Mouse (Mus musculus) urinary bladder, adult 2 months (tissue): ENCODE measurements at regions not wholly inside any gene's neighbourhood (a gene's known extent, or its start where the extent isn't known, plus 50 kb on each side); places are given as distances from the start of the nearest gene placed in this dataset.

Experiments
- DNase-seq: peaks from one replicate; pipeline ENCODE4 v3.0.0; 2022; ENCODE audit warnings: low spot score

DNA sequence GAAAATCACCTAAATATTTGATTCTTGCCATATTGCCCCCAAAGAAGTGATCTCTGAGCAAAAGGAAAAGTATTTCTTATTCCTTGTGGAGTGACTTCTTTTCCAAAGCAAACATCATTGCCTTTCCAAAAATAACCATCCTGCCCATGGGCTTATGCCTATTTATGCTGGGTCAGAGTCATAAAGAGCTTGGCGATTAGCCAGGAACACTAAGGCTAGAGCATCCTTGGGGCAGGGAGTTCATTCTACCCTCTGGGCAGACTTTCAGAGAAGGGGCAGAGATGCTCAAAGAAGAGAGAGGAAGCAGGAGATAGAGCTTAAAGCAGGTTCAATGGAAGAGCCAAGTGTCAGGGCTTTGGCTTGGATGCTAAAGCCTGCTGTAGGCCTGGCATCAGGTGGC lies 203.1 kb upstream of the Gmds start:
- DNase-seq: no peak

DNA sequence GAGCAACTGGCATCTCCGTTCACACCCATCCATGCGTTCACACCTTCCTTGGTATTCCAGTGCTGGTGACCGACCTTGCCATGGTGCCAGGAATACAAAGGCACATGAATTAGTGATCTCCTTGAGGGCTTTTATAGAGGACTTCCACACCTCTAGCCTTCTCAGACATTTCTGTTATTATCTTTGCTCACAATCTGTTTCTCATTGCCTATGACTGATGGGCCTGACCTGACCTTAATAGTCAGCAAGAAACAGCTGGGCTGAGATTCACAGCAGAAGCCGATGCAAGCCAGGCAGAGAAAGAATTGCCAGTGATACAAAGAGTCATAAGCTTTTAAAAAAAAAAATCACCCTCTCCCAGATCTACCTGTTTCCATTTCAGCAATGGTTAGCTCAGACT lies 197.7 kb upstream of the Gmds start:
- no peak for DNase-seq

GRCm38 (mm10) chr13:32535602-32536001 lies 197.1 kb upstream of the Gmds start:
- DNase-seq: no peak

DNA sequence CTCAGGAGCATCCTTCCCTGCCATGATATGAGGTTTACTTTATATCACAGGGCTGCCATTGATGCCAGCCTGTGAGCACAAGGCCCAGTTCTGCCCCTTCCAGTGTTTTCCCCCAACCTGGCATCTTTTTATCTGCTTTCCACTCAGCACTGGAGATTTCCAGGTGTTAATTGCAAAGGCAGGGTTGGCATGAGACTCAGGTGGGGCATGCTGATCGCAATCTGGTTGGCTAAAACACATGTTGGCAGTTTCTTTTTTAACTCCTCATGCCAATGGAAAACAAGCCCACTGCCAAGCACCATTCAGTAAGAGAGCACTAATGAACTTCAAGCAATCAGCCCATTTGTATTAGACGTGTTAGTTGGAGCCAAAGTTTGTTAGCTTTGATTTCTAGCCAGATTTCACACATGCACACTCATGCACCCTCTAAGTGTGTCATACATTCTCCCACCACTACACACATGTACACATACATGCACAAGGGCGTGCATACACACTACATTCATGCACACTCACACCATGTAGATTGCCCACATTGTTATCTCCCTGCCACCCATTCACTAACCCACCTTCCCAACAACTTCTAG lies 192.5 kb upstream of the Gmds start:
- no peak for DNase-seq

DNA sequence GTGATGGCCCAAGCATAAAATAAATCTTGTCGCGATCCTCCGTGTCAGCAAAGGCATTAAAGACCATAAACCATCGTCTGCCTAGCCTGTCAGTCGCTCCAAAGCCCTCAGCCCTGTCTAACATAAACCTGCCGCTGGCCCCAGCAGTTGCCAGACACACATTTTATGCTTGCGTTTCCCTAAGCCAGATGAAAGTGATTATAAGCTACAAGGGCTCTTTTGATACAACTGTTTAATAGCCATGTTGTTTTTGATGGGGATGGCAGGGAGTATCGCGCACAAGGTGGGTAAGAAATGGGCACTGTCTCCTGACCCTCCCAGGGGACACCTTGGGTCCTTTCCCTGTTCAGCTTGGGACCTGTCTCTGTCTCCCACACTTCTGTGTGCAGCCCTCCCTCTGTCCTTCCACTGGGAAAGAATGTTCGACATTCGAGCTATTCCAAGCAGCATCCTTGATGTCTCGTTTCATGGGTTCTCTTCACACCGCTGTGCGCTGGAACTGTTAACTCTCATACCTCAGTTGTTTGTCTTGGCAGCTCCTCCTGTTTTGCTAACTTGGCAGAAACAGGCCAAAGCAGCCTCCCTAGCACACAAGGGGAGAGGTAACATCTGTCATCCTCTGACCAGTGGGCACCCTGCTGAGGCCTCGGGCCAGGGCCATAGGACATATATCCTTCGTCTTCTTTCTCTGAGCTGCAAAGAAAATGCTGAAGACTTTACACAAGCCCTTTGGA lies 180.2 kb upstream of the Gmds start:
- no peak for DNase-seq

- DNase-seq: no peak
These were observed 179.0 kb upstream of the Gmds start for GRCm38 (mm10) chr13:32517514-32517913.

GRCm38 (mm10) chr13:32509231-32510023 lies 170.9 kb upstream of the Gmds start:
- DNase-seq: no peak

DNA sequence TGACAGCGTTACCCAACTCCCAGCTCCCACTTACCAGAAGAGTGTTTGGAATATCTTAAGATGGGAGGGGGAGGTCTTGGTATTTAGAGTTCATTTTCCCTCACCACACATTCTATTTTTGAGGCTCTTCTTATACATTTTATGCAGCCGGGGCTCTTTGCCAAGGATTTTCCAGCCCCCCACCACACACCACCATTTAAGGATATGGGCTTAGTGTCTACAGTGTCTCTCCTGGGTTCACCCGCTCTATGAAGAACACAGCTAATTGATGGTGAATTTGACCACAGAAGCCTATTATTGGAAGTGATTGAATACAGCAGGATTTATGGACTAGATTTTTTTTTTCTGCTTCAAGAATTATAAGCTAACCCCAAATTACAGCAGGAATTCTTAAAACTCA lies 169.9 kb upstream of the Gmds start:
- DNase-seq: no peak

- DNase-seq: no peak
These were observed 169.3 kb upstream of the Gmds start for GRCm38 (mm10) chr13:32507825-32508224.

DNA sequence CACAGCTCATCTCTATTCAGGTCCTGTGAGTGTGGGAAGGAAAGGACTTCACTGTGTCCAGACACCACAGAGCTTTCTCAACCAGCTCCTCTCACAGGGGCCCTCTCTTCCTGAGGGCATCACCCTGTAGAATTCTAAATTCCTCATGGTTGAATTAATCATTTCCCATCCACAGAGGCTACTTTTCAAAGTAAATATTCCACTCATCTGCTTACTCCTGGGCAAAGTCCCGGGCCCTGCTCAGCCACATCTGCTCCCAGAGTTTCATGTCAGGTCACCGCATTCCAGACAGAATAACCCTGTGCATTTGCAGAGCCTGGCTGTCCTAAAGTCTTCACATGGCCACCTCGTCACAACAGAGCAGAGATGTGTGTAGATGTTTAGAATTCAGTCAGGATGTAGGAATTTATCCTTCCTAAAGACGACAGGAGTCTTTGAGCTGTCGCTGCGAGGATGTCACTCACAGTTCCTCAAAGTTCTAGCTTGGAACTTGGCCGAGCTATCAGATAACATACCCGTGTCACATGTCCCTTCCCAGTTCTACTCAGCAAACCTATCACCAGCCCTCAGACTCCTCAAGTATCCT lies 159.8 kb upstream of the Gmds start:
- no peak for DNase-seq

DNA sequence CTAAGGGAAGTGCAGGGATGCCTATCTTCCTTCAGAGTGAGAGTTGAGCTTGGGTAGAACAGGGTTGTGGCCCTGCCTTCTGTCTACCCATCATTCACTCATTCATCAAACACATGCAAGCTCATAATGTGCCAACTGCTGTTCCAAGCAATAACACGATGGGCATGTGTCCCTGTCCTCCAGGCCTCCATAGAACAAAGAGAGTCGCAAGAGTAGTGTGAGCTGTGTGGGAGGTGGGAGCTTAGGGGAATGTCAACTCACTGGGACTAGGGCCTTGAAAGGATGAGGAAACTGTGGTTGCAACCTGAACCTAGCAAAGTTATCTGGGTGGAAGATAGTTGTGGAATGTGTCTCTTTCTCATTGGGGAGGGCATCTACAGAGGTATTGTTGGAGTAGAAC lies 157.7 kb upstream of the Gmds start:
- no peak for DNase-seq

- no peak for DNase-seq
These were observed 156.5 kb upstream of the Gmds start for GRCm38 (mm10) chr13:32495063-32495462.

- no peak for DNase-seq
These were observed 155.3 kb upstream of the Gmds start for GRCm38 (mm10) chr13:32493806-32494205.

GRCm38 (mm10) chr13:32493309-32493708 lies 154.8 kb upstream of the Gmds start:
- no peak for DNase-seq

DNA sequence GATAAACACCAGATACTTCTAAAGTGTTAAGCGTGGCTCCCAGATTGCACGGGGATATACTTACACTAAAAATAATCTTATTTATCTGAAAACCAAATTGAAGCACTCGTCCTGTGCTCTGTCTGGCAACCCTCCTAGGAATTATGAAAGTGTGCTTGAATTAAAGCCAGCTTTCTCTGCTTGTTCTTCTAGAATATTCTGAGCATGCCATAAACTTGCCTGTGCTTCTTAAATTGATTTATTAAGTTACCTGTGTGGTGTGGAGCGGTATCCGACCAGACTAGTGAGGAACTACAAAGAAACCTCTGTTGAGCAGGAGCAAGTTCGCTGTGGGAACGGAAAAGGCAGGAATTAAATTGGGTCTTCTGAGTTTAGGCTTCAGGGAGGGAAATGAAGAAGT lies 154.0 kb upstream of the Gmds start:
- DNase-seq: no peak

- DNase-seq: no peak
These were observed 143.0 kb upstream of the Gmds start for GRCm38 (mm10) chr13:32481444-32482058.

DNA sequence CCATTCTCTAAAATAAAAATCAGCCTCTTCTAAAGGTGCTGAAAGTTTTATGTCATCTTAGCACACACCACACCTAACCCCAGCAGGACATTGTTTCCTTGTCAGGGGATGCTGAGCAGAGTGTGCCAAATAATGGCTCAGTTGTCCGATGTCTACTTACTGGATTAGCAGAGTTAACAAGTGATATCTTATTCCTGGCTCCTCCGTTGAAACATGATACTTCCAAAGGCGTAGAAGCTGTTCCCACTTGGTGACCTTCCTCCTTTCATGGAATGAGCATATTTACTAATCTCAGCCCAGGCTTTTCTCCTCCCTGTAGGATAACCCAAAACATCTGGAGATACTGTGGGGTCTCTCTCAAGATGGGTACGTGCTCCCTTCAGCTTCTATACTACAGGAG lies 141.5 kb upstream of the Gmds start:
- no peak for DNase-seq

- no peak for DNase-seq
These were observed 140.7 kb upstream of the Gmds start for GRCm38 (mm10) chr13:32479118-32479818.

DNA sequence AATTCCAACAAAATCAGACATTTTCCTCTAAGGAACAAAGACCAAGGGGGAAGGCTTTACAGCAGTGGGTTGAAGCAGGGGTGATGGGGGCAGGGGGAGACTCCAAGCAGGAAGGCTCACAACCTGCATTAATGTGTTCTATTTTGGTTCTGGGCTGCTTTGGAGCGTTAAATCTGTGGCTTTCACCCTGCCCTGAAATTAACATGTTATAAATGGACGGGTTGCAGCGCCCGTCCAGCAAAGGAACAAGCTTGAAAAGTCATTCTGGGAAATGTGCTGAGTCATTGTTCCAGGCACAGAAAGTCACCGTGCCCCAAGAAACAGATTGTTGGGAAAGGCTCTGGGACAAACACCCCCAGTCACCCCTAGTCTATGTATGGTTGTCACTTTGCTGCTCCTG lies 127.2 kb upstream of the Gmds start:
- no peak for DNase-seq

DNA sequence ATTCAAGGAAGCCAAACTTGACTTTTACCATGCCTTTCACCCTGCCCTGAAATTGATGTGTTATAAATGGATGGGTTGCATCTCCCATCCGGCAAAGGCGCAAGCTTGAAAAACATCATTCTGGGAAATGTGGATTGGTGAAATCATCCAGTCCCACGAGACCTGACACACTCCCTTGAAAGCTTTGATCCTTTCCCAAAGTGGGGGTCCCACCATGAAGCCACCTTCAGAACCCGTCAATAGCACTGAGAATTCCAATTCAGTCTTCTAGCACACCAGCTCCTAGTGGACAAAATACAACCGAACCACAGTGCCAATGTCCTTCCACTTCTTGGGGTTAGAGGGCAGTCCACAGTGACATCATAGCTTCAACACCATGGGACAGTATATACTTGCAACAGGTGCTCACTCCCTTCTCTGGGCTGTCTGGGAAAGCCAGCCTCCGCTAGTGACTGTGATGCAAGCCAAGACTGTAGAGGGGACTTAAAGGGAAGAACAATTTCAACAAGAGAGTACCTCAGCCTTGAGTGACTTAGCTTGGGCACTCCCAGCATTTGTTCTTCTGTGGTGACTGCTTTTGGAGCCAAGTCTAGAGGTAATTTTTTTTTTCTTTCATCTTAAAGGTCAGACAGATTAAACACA lies 126.6 kb upstream of the Gmds start:
- no peak for DNase-seq
